Mouse (Mus musculus): ENCODE results near the gene Gm4756. TPM values are rescaled to one million over a fixed set of nuclear protein-coding genes. Genes with fewer than 3 reads are reported as not detected.
"Not testable (repeated sequence)": the region's sequence is repeated elsewhere in the genome, so short reads cannot be mapped to it uniquely, and the experiment has no call there.

Gene Gm4756
- polyA plus RNA-seq, 1 experiment from 2014 or later: not detected

DNA sequence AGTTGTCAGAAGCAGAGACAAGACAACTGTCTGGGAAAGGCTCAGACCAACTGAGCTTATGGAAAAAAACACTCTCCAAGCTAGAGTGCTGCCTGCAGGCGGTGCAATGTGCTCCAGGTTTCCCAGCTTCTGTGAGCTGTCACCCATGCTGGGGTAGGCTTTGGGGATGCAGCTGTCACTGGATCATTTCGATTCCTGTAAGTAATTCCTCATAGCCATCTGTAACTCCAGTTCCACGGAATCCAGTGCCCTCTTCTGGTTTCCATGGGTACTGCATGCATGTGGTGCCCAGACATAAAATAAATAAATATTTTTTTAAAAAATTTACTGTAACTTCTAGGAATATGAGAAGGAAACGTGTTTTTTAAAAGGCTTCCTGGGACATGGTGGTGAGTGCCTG is 5.2 kb upstream of the Gm4756 start:
- DNase-seq (ENCODE audit: low spot score): peak; percentile 29

DNA sequence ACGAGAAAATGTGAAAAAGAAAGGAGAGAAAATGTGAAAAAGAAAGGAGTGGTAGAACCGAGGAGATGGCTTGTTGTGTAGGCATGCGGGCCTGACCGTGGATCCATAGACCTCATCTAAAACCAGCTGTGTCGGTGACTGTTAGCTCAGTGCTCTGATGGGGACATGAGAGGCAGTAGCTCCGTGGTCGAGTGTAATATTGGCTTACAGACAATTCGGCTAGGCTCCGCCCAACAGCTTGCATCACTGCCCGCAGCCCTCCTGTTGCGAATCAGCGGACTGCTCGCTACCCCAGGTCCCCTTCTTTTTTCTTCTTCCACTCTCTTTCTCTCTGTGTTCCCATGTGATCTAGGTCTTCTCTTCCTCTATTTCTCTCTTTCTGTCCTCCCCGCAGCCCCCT is 540 bp downstream of the Gm4756 start:
- DNase-seq (ENCODE audit: low spot score): no peak

DNA sequence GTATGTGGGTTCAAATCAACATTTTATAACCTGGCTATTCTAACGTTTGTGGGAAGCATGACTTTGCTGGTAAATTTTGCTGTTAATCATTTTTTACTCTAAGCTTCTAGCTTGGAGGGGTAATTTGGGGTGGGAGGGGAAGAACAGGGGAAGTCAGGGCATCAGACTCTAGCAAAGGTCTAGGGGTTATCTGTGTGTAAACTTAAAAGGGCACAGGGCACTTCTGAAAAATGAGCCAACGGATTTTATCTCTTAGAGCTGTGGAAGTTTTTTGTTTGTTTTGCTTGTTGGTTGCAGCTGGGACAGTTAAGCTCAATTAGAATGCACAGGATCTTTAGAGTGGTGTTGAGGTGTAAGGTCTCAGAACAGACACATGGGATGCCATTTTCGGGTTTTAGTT is 11.4 kb downstream of the Gm4756 start:
- DNase-seq (ENCODE audit: low spot score): no peak

DNA sequence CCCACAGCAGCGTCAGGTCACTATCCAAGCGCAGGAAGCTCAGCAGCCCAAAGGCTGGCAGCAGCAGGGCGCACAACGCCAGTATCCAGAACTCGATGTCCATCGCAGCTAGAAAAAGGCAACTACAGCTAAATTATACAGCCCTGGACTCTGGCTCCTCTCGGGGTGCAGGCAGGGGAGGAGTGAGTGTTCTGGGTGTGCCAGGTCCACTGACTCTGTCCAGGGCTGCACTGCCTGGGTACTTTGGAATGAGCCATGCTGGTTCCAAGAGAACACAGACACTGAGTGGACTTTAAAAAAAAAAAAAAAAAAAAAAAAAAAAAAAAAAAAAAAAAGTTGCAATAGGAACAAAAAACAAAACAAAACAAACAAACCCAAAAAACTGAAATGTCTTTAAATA is 20.7 kb downstream of the Gm4756 start:
- no peak for DNase-seq (ENCODE audit: low spot score)

DNA sequence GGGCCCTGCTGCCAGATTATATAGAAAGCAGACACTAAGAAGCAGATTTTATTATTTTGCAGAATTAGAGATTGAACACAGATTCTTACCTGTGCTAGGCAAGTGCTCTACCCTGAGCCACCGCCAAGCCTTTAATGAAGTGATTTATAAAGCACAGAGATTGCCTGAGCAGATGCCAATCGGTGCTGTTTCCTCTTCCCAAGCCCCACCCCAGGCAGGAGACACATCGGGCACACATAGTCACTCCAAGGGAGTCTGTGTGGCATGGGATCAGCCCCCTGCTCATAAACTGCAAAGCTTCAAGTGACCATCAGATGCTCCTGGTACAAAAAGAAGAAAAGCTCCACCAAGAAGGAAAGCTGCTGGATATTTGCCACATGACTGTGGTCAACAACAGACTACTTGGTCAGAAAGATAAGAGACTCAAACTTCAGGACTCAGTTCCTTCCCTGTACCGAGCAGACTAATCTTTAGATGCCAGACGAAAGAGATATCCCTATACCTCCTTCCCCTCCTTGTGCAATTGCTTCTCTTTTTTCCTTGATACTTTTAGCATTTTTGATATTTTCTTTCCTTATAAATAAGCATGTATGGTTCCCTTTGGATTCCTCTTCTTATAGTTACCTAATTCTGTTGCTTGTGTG is 26.5 kb downstream of the Gm4756 start:
- DNase-seq (ENCODE audit: low spot score): no peak

DNA sequence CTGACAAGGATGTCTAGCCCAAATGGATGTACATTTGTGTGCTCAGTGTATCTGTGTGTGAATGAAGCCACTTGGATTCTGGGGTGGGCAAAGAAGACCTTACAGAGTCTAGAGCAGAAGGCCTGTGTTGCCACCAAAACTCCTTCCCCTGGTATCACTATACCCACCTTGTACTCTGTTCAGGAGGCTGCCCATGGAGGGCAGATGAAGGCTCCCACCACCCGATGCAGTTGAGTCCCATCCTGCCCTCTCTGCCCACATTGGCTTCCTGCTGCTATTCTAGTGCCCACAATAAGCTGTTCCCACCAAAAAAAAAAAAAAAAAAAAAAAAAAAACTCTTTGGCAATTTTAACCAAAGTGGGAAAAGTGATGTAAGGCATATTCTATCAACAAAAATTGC is 28.0 kb downstream of the Gm4756 start:
- no peak for DNase-seq (ENCODE audit: low spot score)

DNA sequence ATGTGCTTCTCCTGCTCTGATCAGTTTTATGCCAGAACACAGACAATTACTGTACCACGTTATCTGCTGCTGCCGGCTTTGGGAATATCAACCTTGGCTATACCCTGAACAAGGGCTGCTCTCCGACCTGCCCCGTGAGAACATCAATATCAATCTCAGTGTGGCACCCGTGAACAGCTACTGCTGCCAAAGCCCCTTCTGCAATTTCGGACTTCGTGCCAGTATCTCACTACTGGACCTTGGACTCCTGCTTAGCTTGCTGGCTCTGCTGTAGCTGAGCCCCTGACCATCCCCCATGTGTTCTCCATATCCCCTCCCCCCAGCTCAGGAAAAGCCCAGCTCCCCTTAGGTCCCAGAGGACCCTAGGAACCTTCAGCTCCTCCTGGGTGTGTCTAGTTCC is 28.6 kb downstream of the Gm4756 start:
- DNase-seq (ENCODE audit: low spot score): no peak

DNA sequence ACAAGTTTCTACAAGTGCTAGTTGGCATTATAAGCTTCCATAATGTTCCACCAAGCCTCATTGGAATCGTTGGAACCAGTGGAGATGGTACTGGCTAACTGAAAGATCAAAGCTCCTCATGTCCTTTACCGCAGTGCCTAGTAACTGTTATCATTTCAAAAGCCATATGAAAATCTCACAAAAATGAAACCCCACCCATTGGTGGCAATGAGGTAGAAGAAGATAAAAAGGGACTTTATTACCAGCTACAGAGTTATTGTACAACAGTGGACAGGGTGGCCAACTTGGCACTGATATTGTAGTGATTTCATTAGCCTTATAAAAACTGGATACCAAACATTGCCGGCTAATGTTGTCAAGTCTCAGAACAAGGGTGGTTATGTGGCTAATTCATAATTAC is 37.4 kb downstream of the Gm4756 start:
- DNase-seq (ENCODE audit: low spot score): no peak

DNA sequence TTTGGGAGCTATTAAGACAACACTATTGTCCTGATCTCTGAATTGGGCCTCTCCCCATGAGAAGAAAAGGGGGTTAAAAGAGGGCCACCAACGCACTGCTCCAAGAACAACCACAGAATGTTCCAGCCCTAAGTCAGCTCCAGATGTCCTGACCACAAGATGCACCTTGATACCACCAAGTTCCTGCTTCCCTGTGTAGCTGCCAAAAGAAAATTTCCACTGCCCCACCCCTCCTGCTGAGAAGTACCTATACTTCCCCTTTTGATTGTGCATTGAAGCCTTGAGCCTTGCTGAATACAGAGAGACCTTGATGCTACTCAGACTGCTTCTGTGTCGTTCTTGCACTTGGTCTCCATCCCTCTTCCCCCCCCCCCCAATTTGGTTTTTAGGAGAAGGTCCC is 50.7 kb downstream of the Gm4756 start:
- not testable (repeated sequence) for DNase-seq (ENCODE audit: low spot score)

DNA sequence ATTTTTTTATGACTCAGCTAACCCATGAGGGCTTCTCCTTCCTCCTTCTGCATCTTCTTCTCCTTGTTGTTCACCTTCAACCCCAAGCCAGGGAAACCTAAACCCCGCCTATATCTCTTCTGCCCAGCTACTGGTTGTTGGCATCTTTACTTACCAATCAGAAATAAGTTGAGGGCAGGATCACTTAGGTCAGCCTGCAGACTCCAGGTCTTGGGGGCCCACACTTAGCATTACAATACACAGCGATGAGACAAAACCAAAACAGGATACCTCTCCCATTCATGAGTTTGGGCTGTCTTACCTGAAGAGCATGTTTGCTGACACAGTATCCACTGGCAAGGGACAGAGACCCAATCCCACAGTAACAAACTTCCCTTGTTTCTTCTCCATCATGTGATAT is 55.5 kb downstream of the Gm4756 start:
- DNase-seq (ENCODE audit: low spot score): no peak

DNA sequence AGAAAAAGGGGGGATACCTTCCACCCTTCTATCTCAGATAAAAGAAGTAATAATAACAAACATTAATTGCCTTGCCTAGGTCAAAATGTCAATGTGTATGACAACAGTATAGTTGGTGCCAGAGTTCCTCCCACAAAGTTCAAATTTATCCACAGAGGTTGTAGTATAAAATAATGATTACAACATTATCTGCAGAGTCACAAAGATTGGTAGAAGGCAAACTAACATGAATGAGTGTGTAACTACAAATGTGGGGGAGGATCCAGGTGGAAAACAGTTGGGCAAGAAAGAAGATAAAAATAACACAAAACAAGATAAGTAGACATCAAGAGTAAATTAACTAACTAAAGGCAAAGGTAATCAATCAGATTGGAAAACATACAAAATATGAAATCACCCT is 56.5 kb downstream of the Gm4756 start:
- no peak for DNase-seq (ENCODE audit: low spot score)

DNA sequence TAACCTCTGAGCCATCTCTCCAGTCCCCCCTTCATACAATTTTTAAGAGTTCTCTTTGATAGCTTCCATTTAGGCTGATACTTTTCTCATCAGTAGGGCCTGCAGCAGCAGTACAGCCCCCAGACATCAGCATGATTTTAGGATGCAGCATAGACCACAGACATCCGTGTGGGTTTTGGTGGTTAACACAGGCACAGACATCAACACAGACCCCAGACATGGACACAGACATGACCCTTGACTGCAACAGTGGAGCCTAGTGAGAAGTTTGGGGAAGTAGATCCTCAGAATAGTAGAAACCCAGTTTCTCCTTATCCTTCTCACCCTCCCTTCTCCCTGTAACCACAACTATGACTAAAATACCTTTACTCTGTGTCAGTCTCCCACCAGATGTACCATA is 64.1 kb downstream of the Gm4756 start:
- DNase-seq (ENCODE audit: low spot score): no peak

DNA sequence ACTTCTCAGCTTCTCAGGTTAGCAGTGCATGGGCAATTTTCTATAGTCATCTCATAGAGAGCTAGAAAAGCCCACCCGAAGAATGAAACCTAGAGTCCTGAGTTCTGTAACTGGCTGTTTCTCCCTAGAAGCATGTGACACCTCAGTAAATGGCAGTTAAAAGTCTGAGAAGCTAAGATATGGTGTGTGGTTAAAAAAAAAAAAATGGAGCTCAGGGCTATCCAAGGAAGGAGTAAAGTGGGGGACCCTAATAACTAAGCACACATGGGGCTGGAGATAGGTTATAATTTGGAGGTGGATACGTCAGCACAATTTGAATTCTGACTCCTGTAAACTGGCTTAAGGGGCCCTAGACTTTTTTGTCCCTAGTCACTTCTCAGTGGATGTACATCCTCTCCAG is 66.4 kb downstream of the Gm4756 start:
- no peak for DNase-seq (ENCODE audit: low spot score)

DNA sequence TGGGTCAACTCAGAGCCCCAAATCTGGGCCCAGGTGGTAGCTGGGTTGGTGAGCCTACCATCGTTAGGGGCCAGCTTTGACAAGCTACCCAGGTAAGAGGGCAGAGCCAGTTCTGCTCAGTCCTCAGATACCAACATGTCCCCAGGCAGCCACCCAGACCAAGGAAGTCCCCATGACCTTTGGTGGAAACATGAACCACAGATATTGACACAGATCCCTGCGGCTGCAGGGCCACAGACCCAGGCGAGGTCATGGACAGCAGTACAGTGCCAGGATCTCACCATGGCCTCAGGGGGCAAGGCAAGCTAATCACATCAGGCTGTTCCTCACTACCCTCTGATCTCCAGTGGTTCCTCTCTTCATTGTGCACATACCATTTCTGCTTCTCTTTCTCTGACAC is 67.4 kb downstream of the Gm4756 start:
- DNase-seq (ENCODE audit: low spot score): no peak

DNA sequence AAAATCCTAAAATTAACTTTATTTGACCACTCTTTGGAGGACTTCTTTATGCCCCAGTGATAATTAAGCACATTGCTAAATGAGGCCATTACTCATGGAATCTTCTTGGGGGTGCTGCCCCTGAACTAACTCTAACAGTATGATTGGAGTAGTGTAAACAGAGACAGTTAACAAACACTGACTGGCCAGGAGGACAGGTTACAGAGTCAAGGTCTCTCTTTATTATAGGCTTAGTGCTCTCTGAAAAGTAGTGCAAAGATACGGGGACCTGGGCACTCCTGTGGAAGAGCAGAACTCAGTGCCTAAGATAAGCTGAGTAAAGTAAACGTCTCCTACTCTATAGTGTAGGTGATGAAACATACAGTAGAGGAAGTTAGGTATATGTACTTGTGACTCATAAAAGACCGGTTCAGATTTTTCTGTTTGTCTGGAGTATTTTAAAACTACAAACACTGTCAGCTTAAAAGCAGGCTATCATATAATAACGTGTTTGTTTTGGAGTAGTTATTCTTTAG is 85.1 kb downstream of the Gm4756 start:
- DNase-seq (ENCODE audit: low spot score): no peak

DNA sequence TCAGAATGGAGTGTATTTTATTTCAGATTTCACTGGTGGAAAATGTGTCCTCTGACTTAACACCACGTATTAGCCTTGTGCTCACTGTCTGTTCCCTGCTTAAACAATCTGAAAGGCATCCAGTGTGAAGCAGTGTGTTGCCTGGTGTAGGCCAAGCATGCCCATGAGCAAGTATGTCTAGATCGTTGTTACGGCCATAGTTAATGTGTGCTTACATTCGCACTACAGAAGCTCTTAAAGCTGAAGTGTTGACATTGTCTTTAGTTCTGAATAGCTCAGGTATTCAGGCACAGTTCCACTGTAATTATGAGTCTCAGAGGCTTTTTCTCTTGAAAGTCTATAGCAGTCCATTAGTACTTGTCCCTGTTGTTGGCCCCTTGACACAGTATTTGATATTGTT is 95.1 kb downstream of the Gm4756 start:
- DNase-seq (ENCODE audit: low spot score): no peak

DNA sequence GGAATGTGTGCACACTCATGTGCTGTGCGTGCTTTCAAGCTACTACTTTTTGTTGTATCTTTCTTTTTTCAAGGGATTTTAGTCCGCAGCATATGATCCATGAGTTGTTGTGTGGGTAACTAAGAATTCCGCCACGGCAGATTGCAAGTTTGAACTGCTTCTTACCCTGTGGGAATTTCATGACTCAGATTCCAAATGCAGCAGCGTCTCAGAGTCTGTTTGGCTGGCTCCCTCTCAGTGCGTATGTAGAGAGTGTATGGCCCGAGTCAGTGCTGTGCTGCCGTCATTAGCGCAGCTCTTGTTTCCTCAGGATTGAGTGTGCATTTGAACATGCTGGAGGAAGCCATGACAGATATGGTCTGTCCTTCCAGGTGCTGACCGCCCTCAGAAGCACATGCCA is 110.9 kb downstream of the Gm4756 start:
- no peak for DNase-seq (ENCODE audit: low spot score)

DNA sequence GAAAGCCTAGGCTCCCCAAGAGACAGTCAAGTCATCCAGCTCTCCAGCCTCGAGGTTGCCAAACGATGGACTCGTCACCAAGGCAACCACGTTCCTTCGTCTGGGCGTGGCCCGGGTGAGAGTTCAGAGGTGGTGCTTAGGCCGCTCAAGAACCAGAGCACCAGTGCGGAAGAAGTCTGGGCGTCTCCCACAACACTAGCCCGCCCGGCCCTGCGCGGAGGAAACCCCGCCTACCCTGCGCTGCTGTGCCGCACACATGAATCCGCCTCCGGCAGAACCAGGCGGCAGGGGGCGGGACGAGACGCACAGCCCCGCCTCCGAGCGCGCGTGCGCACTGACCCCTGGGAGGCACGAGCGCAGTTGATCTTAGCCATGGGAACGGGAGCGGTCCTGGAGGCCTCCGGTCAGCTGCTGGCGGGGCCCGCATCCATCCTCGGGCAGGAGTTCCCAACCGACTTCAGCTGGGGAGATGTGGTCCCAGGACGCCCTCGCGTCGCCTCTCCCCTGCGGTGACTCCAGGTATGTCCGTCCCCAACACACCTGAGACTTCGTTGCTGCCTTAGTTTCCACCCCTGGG is 113.4 kb downstream of the Gm4756 start, which contains the start of gene Pcnx4:
TSS of gene Pcnx4 (plus strand) at position 363 of the 577 bp plus-strand sequence.
- DNase-seq (ENCODE audit: low spot score): peak; percentile 96

DNA sequence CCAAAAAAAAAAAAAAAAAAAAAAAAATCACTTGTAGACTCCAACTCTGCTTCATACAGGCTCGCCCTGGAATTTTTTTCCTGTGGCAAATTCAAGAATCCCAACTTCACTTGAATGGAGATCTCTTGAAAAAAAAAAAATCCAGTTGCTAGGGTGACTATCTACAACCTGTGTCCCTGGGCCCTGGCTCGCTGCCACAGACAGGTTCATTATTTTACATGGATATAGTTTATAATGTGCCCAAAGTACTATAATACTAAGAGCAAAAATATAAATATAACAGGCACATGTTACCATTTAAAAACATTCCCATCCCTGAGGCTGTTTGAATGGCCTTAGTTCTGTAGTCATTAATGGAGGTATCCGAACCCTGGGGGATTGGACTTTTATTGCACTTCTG is 113.9 kb downstream of the Gm4756 start:
- DNase-seq (ENCODE audit: low spot score): no peak

DNA sequence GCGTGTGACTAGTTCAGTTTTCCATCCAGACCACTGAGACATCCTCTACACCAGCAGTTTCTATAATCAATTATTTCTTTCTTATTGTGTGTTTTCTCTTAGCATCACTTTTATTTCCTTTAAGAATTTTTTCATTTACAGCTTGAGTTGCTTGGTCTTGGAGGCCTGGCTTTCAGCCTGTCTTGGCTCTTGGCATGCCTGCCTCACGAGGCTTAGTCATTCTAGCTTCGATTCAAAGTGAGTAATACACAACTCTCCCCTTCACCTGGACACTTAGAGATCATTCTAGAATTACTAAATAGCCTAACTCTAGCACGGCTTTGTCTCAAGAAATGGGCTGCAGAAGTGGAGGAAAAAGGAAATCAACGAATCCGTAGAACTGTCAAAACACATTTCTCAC is 115.5 kb downstream of the Gm4756 start:
- DNase-seq (ENCODE audit: low spot score): no peak

DNA sequence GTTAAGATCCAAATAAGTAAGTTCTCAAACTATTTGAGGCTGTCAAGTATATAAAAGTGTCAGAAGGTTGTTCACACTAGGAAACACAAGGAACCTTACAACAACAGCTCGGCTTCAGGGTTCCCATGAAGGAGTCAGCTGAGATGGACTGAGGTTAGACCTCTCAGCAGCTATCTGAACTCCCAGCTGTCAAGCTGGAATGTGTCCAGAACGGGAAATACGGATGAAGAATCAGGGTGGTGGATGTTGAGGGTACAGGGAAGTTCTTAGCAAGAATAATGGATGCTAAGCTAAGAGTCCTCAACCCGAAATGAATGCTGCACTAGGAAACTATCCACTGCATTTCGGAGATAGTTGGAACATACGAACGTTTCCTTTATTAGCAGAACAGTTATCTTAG is 117.2 kb downstream of the Gm4756 start:
- DNase-seq (ENCODE audit: low spot score): no peak

All from thymus, postnatal 0 days (tissue).